Mouse (Mus musculus): ENCODE measurements around the gene Morn3. TPM values are rescaled to one million over a fixed set of nuclear protein-coding genes. Genes with fewer than 3 reads are reported as not detected.

Morn3 gene
- total RNA-seq (2023) = not detected

DNA sequence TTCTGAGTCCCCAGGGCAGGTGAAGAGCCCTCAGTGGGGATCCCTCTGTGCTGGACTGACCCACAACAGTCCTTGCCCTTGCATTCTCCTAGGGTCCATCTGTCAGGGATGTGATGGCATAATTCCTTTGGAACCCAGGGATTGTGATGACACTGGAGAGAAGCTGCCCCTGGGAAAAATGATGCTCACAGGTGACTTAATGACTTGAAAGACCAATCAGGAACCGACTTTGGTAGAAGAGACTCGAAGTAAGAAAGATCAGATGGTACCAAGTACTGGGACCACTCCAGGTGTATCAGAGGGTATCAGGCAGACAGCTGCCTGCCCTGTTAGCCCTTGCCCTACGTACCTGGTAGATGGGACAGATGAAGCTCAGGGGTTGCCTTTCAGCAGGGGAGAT is at the start of gene Morn3:
TSS of gene Morn3 (minus strand) at position 101 of the 400 bp plus-strand sequence.

GRCm38 (mm10) chr5:123068115-123068514 is 21.3 kb upstream of the Morn3 start, which contains the start of gene Tmem120b:
Tmem120b (plus strand) TSS chr5:123068415.

GRCm38 (mm10) chr5:123014753-123015701 is 31.8 kb downstream of the Morn3 start, which contains the start of gene Orai1:
Orai1 (plus strand) TSS chr5:123015074.

DNA sequence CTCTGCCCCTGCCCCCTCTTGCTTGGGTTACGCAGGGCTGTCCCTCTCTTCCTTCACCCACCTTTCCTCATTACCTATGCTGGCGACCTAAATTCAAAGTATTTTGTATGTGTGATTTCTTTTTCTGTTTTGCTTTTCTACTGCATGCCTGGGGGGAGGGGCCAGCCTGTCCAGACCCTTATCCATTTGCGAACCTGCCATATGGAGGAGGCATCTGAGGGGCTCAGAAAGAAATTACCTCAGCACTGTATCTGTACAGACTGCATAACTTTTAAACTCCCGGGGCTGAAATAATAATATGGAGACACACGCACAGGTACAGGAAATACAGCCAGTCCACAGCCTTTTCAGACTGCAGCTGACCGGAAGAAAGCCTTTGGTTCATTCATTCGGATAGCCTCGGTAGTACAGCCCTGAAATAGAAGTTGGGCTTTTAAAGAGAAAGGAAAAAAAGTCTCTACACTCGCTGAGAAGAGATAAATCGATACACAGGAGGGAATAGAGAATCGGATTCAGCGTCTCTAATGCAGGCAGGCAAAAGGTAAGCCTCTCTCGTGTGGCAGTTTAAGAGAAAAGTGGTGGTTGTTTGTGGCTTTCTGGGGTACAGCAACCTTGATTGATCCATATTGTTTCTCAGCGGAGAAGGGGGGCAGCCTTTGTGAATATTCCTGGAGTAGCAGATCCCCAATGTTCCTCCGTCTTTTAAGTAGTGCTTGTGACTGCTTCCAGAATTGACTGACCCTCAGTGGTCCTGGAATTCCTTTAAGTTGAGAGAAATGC is 57.1 kb downstream of the Morn3 start, which contains the start of gene Kdm2b:
TSS of gene Kdm2b (minus strand) at position 273 of the 780 bp plus-strand sequence.

Other genes with a start within 250 kb of the Morn3 start
- gene Anapc5, start 225.7 kb downstream of the Morn3 start, total RNA-seq (2023) = 255 TPM
- gene Rnf34, start 197.0 kb downstream of the Morn3 start, total RNA-seq (2023) = 31.6 TPM
- gene Kdm2b, start 57.2 kb downstream of the Morn3 start, total RNA-seq (2023) = 77.0 TPM
- 87.2 TPM for gene Orai1, start 31.9 kb downstream of the Morn3 start, total RNA-seq (2023)
- gene Tmem120b, start 21.4 kb upstream of the Morn3 start, total RNA-seq (2023) = 8.4 TPM
- gene Rhof, start 85.7 kb upstream of the Morn3 start, total RNA-seq (2023) = 86.3 TPM
- gene Setd1b, start 95.2 kb upstream of the Morn3 start, total RNA-seq (2023) = 97.1 TPM
- gene Psmd9, start 122.4 kb upstream of the Morn3 start, total RNA-seq (2023) = 24.7 TPM
- gene Hpd, start 135.7 kb upstream of the Morn3 start, total RNA-seq (2023) = not detected
- gene Wdr66, start 205.1 kb upstream of the Morn3 start, total RNA-seq (2023) = 2.9 TPM